Mouse (Mus musculus): Measurements from ENCODE around the gene Tespa1. TPM values are rescaled to one million over a fixed set of nuclear protein-coding genes. Genes with fewer than 3 reads are reported as not detected.
"Not testable (repeated sequence)": the region's sequence is repeated elsewhere in the genome, so short reads cannot be mapped to it uniquely, and the experiment has no call there.

Tespa1 gene
- total RNA-seq (2021), result 1 to 10 TPM in 1 of 2 experiments, under 1 TPM in 1; 0.92 to 1.3 TPM
- long read RNA-seq, result 0 reads

DNA sequence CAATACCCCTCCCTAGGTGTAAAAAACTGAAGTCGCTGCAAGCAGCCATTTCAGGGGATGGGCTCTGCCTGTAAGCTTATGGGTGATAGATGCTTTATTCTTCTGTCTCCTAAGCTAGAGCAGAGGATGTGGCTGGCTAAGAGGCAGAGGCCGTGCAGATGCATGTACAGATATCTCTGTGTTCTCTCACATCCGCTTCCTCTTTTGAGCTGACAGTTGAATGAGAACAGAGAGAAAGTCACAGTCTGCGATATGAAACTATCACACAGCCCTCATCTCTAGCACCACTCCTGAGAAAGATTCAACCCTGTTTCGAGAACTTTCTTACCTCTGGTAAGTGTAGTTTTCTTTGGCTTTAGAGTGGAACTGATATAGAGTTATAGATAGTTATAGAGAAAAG is at the start of gene Tespa1:
TSS of gene Tespa1 (plus strand) at position 234 of the 400 bp plus-strand sequence.
- no peak for DNase-seq (ENCODE audit: low spot score in 2 of 2)

DNA sequence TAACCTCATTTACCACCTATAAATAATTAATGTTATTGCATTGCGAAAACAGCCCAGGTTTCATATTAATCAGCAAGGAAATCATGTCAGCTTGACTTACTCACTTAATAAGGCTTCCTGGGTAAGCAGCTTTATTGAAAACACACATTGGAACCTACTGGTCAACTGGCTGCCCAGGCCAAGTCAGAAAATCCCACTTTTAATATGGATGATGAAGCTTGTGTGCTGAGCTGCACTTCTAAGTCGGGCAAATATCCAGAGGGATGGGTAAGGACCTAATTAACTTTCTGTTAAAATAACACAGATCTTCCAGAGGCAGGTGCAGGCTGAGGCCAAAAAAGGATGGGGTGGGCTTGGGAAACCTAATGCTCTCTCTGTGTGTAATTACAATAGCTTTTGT is 46.9 kb upstream of the Tespa1 start:
- no peak for DNase-seq (ENCODE audit: low spot score in 2 of 2)

DNA sequence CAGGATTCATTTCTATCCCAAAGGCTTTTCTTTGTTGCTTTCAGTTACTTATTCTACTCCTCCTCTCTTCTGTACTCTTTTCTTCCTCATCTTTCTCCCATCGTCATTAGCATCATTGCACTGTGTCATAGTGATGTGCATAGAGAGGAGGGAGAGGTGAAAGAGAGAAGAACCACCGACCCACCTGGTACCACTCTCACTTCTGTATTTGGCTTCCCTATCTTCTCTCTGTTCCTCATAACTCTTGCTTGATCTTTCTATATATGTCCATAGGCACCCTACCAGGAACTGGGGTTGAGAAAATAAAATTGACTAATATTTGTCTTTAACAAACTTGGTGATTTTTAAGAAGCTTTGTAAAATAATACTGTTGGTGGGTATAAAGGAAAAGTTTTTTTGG is 46.2 kb upstream of the Tespa1 start:
- DNase-seq (ENCODE audit: low spot score in 2 of 2), result no peak

DNA sequence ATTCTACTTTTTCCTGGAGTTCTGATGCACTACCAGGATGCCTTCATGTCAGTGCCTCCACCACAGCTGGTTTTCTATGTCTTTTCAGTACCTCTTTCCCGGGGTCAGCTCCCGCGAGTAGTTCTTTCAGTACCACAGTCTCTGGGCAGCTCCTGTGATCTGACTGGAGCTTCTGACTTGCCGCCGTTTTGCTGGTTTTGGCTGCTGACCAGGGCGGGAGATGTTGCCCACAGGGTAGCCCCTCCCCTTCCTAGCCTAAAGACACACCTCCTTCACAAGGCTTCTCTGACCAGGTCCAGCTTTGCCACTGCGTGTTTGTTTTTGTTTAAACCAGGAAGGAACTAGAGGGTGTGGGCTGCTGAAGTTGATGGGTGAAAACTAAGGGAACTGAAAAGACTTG is 42.6 kb upstream of the Tespa1 start, which contains the start of gene Neurod4:
TSS of gene Neurod4 (minus strand) at position 175 of the 400 bp plus-strand sequence.
- DNase-seq (ENCODE audit: low spot score in 2 of 2), result no peak

DNA sequence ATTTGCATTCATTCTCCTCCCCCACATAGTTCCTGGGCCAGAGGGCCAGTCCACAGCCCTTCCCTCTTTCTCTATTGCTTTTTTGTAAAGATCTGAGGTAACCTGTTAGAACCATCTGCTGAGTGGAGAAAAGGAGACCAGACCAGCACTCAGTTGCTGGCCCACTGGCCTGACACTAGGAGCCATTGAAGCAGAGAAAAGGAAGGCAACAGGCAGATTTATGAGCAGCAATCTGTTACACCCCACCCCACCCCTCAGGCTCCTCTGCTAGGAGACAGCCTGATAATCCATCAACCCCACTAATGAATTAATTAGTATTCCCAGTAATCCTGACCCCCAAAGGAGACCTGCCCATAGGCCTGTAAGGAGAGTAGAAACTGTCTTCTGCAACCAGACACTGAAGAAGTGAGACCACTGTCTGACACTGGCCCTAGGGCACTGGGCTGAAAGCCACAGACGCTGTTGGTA is 40.7 kb upstream of the Tespa1 start:
- DNase-seq (ENCODE audit: low spot score in 2 of 2), result no peak

DNA sequence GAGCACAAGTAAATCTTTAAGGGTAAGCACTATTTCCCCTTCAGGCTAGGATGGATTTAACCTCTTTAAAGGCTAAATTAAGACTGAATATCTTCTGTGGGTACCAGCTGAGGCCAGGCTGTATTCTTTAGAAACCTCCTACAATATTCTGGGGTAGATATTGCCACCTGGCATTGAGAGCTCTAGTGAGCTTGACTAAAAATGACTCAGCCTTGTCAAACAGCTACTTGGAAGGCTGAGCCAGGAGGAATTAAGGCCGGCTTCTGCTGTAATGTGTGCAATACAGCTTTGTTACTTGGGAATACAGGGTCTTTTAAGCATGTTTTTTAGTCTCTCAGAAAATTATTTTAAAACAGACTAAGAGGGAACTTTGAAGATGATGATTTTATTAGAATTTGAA is 35.5 kb upstream of the Tespa1 start:
- DNase-seq (ENCODE audit: low spot score in 2 of 2), result peak; percentile 4 to 29

DNA sequence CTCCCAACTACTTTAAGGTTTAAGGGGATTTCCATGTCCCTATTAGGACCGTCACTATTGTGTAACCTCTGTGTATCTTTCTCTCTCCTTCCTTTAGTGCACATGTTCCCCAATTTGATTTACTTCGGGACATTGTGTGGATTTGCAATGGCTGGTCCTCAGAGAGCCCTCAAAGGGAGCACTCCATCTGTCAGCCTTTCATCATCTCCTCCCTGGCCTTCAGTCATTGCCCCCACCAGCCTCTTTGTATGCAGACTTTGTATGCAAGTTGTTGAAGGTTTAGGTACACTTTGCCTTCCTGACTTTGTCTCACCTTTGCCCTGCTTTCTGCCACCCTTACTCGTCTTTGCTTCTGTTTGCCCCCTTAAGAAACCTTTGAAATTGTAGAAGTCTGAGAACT is 34.7 kb upstream of the Tespa1 start:
- DNase-seq (ENCODE audit: low spot score in 2 of 2), result no peak

DNA sequence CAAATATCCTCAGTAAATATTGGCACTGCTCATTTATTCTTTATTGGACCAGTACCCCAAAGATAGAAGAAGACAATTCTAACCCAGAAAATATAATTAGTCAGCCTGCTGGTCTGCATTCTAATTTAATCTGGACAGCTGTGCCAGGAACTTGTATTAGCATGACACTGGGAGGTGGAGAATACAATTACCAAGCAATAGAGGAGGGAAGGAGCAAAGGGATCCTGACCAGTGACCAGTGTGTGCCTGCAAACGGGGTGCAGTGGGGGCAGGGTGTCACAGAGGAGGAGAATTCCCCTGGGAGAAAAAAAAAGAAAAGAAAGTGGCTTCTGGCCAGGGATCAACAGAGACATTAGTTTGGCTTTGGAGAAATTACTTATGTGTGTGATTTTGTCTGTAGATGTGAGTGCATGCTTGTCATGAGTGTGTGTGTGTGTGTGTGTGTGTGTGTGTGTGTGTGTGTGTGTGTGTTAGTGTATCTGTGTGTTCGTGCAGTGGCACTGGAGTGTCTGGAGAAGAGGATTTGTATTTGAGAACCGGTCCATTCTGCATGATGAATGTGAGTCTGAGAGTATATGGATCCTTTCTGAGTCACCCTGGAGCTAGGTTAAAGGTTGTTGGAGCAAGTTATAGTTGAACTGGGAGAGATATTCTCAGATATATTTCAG is 28.8 kb upstream of the Tespa1 start:
- no peak for DNase-seq (ENCODE audit: low spot score in 2 of 2)

DNA sequence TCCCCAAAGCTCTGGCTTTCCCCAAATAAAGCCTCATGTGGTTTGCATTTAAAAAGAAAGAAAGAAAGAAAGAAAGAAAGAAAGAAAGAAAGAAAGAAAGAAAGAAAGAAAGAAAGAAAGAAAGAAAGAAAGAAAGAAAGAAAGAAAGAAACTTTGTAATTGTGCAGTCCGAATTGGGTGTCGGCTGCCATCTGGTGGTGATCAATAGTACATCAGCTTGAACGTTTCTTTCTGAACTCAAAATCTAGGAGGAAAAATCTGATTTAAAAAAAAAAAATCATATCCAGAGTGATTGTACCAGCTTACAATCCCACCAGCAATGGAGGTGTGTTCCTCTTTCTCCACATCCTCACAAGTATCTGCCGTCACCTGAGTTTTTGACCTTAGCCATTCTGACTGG is 23.9 kb upstream of the Tespa1 start:
- peak in 1 of 2 experiments; percentile 30 for DNase-seq (ENCODE audit: low spot score in 2 of 2)

DNA sequence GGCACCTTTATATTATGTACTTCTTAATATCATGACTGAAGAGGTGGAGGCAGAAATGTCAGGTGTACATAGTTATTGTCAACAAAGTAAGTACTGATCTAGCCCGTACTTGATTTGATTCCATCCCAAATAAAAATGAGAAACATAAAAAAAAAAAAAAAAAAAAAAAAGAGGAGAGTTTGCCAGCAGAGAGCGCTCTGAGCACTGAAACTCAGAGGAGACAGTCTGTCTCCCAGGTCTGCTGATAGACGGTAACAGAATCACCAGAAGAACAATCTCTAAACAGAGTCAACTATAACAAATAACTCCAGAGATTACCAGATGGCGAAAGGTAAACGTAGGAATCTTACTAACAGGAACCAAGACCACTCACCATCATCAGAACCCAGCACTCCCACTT is 18.5 kb upstream of the Tespa1 start:
- DNase-seq (ENCODE audit: low spot score in 2 of 2), result not testable (repeated sequence)

DNA sequence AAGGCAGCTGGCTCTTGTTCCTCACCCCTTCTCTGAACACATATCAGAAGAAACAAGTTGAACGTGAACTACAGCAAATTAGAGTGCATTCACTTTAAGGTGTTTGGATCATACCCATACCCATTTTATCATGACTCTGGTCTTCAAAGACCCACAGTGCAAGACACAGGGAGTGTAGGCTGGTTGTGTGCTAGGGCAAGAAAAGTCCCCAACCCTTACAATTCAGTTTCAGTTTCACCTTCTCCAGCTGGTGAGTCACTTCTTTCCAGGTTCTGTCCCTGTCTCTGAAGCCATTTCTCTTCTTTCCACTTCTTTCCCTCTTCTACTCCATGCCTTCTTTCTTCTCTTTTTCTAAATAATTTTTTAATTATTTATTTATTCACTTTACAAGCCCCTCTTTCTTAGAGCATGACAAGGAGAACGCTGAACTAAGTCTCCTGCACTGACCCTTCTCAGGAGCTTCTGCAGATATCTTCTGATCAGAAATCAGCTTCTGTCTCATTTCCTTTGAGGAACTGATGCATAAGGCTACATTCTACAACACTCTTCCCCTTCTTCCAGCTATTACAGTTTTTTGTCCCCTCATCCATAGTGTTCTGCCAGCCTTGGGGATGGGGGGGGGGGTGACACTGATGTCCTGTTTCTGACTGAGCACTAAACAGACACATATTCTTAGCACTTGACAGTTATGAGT is 11.0 kb upstream of the Tespa1 start:
- DNase-seq (ENCODE audit: low spot score in 2 of 2), result no peak

DNA sequence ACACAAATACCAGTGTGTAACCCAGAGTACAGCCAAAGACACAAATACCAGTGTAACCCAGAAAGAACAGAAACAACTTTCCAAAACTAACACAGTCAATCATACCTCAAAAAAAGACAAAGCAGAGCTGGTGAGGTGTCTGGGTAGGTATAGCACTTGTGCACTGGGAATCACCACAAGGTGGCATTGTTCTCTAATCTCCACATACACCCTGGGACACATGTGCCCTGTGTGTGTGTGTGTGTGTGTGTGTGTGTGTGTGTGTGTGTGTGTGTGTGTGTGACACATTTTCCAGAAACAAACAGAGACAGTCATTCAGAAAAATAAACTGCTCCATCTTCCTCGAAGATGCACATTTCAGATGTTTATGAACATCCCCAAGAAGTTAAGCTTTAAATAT is 9.1 kb upstream of the Tespa1 start:
- no peak for DNase-seq (ENCODE audit: low spot score in 2 of 2)

DNA sequence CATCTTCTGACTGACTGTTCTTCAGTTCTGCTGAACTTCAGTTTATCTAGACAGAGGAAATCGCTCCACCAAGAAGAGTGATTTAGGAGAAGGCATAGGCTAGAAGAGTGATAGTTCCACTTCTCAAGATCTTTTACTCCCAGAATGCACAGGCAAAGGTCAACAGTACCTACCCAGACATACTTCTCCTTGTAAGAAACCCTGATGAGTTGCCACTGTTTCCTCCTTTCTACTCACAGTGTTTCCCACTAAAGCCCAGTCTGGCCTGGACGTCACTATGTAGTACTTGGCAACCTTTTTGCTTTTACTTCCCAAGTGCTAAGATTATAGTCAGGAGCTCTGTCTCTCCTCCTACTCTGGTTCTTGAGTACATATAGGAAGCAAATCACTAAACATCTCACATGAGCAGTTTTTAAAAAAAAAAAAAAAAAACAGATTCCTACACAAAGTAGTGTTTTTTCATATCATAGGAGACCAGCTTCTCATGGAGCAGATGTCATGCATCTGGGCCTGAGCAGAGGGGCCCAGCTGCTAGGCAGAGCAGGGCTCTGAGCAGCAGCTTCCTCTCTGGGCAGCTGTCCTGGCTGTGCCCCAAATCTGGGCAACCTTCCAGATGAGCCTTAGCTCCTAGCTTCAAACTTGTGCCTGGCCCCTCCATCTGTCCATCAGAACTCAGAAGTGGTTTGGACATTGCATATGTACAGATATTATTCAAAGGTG is 8.4 kb upstream of the Tespa1 start:
- DNase-seq (ENCODE audit: low spot score in 2 of 2), result no peak

DNA sequence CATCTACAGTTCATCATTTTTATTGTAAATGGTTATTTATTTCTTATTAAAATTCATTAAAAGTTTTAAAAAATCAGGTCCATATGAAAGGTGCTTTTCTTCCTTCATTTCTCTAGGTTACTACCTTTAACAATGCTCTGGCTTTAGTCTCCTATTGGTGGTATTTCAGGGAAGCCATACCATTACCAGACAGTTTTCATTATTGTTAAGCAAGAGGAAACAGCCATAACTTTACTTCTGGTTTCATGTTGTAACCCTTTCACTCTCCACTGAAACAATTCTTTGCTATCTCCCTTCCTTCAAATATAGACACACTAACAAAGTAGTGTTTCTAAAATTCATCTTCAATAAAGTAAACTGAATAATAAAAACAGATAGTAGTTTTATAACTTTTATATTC is 6.8 kb upstream of the Tespa1 start:
- DNase-seq (ENCODE audit: low spot score in 2 of 2), result no peak

DNA sequence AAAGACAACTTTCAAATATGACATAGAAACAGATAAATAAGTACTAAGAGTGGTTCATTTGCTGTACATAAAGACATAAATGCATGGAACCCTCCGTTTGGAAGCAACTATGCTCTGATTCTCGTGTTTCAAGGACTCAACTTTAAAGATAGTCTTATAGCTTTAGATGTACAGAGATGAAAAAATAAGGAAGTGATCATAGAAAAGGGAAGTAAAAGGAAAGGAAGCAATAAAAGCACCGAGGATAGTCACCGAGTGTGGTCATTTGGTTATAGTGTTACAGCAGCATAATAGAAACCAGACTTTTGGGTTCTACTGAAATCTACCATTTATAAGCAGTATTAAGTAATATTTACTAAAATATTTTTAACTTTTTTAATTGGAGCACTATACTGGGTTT is 4.0 kb upstream of the Tespa1 start:
- no peak for DNase-seq (ENCODE audit: low spot score in 2 of 2)

DNA sequence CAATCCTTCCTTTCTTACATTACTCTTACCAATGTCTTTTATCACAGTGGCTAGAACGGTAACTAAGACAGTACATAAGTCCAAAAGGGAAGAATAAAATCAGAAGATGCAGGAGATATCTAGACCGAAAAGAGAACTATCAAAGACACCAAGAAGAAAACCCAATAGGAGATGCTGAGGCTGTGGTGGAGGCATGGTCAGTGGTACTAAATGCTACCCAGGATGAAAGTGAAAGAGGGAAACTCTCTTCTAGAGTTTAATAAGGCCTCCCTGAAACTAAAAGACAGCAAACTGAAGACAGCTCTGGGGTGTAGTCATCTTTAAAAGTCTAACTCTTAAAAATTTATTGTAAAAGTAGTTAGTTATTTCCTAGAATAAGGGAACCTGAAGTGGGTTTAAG is 2.0 kb upstream of the Tespa1 start:
- DNase-seq (ENCODE audit: low spot score in 2 of 2), result no peak

DNA sequence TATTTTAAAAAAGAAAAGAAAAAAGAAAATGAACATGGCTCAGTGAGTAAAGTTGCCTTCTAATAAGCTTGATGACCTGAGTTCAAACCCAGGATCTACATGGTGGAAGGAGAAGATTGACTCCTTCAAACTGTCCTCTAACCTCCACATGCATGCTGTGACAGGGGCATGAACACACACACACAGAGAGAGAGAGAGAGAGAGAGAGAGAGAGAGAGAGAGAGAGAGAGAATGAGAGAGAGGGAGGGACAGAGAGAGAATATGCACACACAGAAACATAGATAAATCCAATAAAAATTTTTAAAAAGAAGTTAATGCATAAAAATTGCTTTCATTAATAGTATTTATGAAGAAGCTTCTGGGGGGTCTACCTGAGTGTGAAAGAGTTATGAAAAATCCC is 608 bp upstream of the Tespa1 start:
- no peak for DNase-seq (ENCODE audit: low spot score in 2 of 2)

DNA sequence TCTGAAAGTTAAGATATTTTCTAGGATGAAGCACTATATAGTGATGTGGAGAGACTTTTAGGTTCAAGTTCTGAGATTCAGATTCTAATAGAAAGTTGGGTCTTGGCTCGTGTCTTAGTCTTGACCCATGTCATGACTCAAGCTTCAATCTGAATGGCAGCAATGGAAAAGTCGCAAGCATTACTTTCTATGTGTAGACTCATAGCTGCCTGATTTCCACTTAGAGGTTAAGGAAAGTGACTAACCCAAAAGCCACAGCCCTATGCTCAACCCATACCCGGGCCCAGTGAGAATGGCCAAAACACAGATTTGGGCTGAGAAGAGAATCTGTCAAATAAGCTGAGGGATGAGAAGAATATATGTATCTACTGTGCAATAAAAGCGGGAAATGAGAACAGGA is 1.6 kb downstream of the Tespa1 start:
- no peak for DNase-seq (ENCODE audit: low spot score in 2 of 2)

DNA sequence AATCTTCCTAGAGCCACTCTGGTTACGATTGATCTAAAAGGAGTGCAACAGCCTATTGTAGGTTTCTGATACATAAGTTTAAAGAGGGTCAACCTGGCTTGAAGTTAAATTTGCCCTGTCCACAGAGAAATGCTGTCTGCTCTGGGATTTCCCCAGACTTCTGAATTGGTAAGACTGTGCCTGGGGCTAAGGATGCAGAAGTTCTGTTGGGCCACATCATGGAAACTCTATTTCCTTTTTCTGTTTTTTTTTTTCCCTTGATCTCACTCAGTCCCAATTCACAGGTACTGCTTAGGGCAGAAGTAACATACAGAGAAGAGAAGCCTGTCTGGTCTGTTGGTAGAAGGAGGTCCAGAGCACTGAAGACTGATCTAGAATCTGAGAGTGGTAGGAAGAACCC is 8.0 kb downstream of the Tespa1 start:
- DNase-seq (ENCODE audit: low spot score in 2 of 2), result no peak

DNA sequence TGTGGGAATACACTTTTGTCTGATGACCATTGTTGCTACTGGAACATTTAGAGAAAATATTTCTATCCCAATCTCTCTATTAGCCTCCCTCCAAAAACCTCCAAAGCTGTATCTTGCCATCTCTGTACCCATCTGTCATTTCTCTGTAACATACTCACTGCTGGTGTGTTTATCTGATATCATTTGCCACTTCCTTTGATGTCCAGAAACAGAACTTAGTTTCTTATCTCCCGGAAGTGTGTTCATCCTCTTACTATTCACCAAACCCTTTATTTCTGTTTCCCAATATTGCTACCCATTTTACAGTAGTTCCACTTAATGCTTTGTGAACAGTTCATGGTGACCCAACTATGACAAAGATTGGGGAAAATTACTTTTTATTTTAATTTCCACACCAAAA is 13.7 kb downstream of the Tespa1 start:
- DNase-seq (ENCODE audit: low spot score in 2 of 2), result no peak

DNA sequence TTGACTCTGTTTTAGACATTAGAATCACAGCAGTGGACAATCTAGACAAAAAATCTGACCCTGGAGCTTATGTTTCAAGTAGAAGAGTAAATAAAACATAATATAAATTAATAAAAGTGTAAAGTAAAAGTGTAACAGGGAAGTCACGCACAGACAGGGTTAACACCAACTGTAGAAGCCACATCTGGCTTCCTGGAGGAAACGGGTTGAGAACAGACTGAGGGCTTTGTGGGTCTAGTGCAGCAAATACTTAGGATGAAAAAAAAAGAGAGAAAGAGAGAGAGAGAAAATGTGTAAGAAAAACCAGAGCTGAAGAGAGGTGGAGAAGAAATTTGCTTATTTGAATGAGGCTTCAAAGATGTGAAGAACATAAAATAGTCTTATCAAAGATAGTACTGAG is 14.9 kb downstream of the Tespa1 start:
- DNase-seq (ENCODE audit: low spot score in 2 of 2), result no peak

DNA sequence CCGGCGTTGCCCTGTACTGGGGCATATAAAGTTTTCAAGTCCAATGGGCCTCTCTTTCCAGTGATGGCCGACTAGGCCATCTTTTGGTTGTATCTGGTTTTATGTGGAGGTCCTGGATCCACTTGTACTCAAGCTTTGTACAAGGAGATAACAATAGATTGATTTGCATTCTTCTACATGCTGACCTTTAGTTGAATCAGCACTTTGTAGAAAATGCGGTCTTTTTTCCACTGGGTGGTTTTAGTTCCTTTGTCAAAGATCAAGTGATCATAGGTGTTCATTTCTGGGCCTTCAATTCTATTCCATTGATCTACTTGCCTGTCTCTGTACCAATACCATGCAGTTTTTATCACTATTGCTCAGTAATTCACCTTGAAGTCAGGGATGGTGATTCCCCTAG is 17.4 kb downstream of the Tespa1 start:
- DNase-seq (ENCODE audit: low spot score in 2 of 2), result not testable (repeated sequence)

All from layer of hippocampus, adult 18-20 months (tissue).